Comparison of ENCODE assay signal across 15 mouse cellular contexts in the genomic region with DNA sequence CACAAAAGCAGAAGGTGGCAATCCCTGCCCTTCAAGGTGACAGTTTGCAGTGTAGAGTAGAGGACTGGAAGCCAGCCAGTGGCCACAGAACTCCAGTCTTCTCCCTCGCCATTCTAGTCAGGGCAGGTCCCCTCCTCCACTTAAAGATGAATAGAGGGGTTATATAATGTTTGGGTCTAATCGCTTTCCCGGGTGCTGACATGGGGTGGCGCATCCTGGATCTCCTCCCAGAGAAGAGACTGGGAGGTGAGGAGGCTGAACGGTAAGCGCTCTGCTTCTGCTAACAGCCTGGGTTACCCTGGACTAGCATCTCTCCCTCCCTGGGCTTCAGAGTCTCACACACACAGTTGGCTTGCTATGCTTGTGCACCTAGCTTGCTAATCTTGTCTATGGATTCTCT. TPM values are rescaled to one million over a fixed set of nuclear protein-coding genes. Genes with fewer than 3 reads are reported as not detected.
DNase-seq lines count a peak whose midpoint lies in the region; ATAC-seq and TF ChIP-seq lines count a peak whose summit lies in the region.
"Had no signal": no experiment of that assay in that cellular context is flagged by ENCODE, and none has a peak within 500 bp of the region (broad histone marks: within the 10 kb centered on the region; RNA-seq: fewer than 3 reads in every experiment).

No protein-coding gene starts in this region.

- H3K27me3 ChIP-seq in forebrain, embryonic 15.5 days, result no peaks in the 10 kb centered on the region
- no peaks in the 10 kb centered on the region for H3K27me3 ChIP-seq in forebrain, embryonic 11.5 days (ENCODE audit: control insufficient read depth, insufficient read depth, low read length)
- H3K27me3 ChIP-seq: limb, embryonic 12.5 days; stomach, embryonic 15.5 days had no signal

- no peak overlapping the region for H3K9ac ChIP-seq in forebrain, embryonic 15.5 days (replicated peaks)
- no peak overlapping the region for H3K9ac ChIP-seq in forebrain, embryonic 11.5 days (ENCODE audit: low read length)
- H3K9ac ChIP-seq: limb, embryonic 12.5 days; liver, embryonic 14.5 days; stomach, embryonic 15.5 days had no signal

- ATAC-seq in forebrain, embryonic 15.5 days (replicated peaks), result no peak
- ATAC-seq in forebrain, embryonic 11.5 days (replicated peaks; ENCODE audit: low FRiP score), result no peak

- intact Hi-C loops in heart, postnatal 10 days (cut with DNase I), result no loop called here
- intact Hi-C loops in gastrocnemius, adult 2 months (cut with DNase I), result no loop called here

- H3K9me3 ChIP-seq in forebrain, embryonic 15.5 days, result no peaks in the 10 kb centered on the region
- no peaks in the 10 kb centered on the region for H3K9me3 ChIP-seq in forebrain, embryonic 11.5 days (ENCODE audit: control insufficient read depth, low read length)
- H3K9me3 ChIP-seq: limb, embryonic 12.5 days; stomach, embryonic 15.5 days had no signal

- H3K4me1 ChIP-seq in forebrain, embryonic 15.5 days, result peaks cover 25% of the 10 kb centered on the region
- no peaks in the 10 kb centered on the region for H3K4me1 ChIP-seq in forebrain, embryonic 11.5 days (replicated peaks; ENCODE audit: control insufficient read depth, insufficient read depth, low read length)
- H3K4me1 ChIP-seq: stomach, embryonic 15.5 days had no signal

- peaks cover 28% of the 10 kb centered on the region; the same call in 1 of the 2 replicates for H3K36me3 ChIP-seq in forebrain, embryonic 15.5 days
- peaks cover 4% of the 10 kb centered on the region; the same call in 1 of the 2 replicates for H3K36me3 ChIP-seq in forebrain, embryonic 11.5 days (ENCODE audit: control insufficient read depth, insufficient read depth, low read length)

- no peak overlapping the region for H3K4me2 ChIP-seq in forebrain, embryonic 15.5 days (replicated peaks)
- no peak overlapping the region for H3K4me2 ChIP-seq in forebrain, embryonic 11.5 days (ENCODE audit: low read depth, low read length, severe bottlenecking)
- H3K4me2 ChIP-seq: limb, embryonic 12.5 days; stomach, embryonic 15.5 days had no signal

- WGBS in forebrain, embryonic 15.5 days, result 57% methylated on average over 6 of the region's 6 CpGs
- 81% methylated on average over 6 of the region's 6 CpGs for WGBS in forebrain, embryonic 11.5 days

- 0 out of 2 replicates have a peak overlapping the region, but pooled peaks have one; percentile 34 for H3K27ac ChIP-seq in forebrain, embryonic 15.5 days (replicated peaks)
- no peak overlapping the region for H3K27ac ChIP-seq in forebrain, embryonic 11.5 days (ENCODE audit: low read depth, low read length)
- no peak overlapping the region for H3K27ac ChIP-seq in gastrocnemius, adult 2 months
- H3K27ac ChIP-seq: limb, embryonic 12.5 days; liver, embryonic 14.5 days; stomach, embryonic 15.5 days had no signal

- no peak for DNase-seq in forebrain, embryonic 11.5 days (ENCODE audit: low spot score)
- DNase-seq in heart, postnatal 4 days, result peak; percentile 28
- DNase-seq in heart, postnatal 10 days, result no peak
- DNase-seq in Muller cell, postnatal 12 days (ENCODE audit: inconsistent ontology term), result peak; percentile 43
- DNase-seq in cerebellum, adult 9-10 months, result peak; percentile 77
- no peak for DNase-seq in gastrocnemius, adult 2 months
- no peak for DNase-seq in kidney, adult 8-10 months
- DNase-seq: embryo, embryonic 11 days; spleen, adult 18-20 months had no signal

- no peak for TF ChIP-seq CTCF in gastrocnemius, adult 2 months (IDR thresholded peaks at IDR 0.05)

- H3K4me3 ChIP-seq in forebrain, embryonic 15.5 days, result no peak overlapping the region
- H3K4me3 ChIP-seq in forebrain, embryonic 11.5 days (ENCODE audit: low read depth, low read length), result no peak overlapping the region
- H3K4me3 ChIP-seq in gastrocnemius, adult 2 months, result no peak overlapping the region
- H3K4me3 ChIP-seq: limb, embryonic 12.5 days; stomach, embryonic 15.5 days had no signal

RNA-seq across cellular contexts. Expression of gene Ncs1, which starts 32.2 kb away (rescaled TPM):
- 115 and 116 TPM in 2 replicates for polyA plus RNA-seq in forebrain, embryonic 15.5 days (2015; fragmentation: Nextera tagmentation; extraction: Ambion mirVana)
- 65.6 and 69.2 TPM in 2 replicates for polyA plus RNA-seq in forebrain, embryonic 11.5 days (2014; fragmentation: Nextera tagmentation; extraction: Ambion mirVana)
- total RNA-seq in heart, postnatal 4 days (2021), result 10 to 100 TPM; 23.8 to 34.2 TPM
- 10 to 100 TPM; 10.8 to 17.1 TPM for total RNA-seq in heart, postnatal 10 days (2021)
- 1 to 10 TPM; 4.6 to 5.1 TPM for total RNA-seq in gastrocnemius, adult 2 months (2021)
- total RNA-seq: neutrophil, adult 5-6 weeks had no signal

RNA-seq across cellular contexts. Expression of gene Hmcn2, which starts 36.4 kb away (rescaled TPM):
- polyA plus RNA-seq in forebrain, embryonic 15.5 days (2015; fragmentation: Nextera tagmentation; extraction: Ambion mirVana), result 0.19 and 0.22 TPM in 2 replicates
- polyA plus RNA-seq in forebrain, embryonic 11.5 days (2014; fragmentation: Nextera tagmentation; extraction: Ambion mirVana), result 0.09 TPM in 1 of 2 replicates, not detected in the other
- 1 to 10 TPM; 1.7 to 2.9 TPM for total RNA-seq in heart, postnatal 4 days (2021)
- 10 to 100 TPM; 23.4 to 24.3 TPM for total RNA-seq in heart, postnatal 10 days (2021)
- total RNA-seq in gastrocnemius, adult 2 months (2021), result 10 to 100 TPM; 21.6 to 36.8 TPM
- total RNA-seq: neutrophil, adult 5-6 weeks had no signal
- polyA plus RNA-seq: kidney, embryonic 14.5 days; limb, embryonic 12.5 days had no signal

Comparison
In these comparisons a context has a peak if more than half of its experiments do, and no peak if none do; other contexts are left out.
1. DNase-seq: peak in heart, postnatal 4 days (single experiment), Muller cell, postnatal 12 days (single experiment) and cerebellum, adult 9-10 months (single experiment); none in forebrain, embryonic 11.5 days (single experiment), heart, postnatal 10 days (0 of 2), gastrocnemius, adult 2 months (single experiment) and kidney, adult 8-10 months (0 of 2).
2. RNA of gene Hmcn2, which starts 36.4 kb away (total RNA-seq): 21.6 to 36.8 TPM in gastrocnemius, adult 2 months and 23.4 to 24.3 TPM in heart, postnatal 10 days; 1.7 to 2.9 TPM in heart, postnatal 4 days; every median in the first group is over 4 times any median in the second.